Mouse (Mus musculus) small intestine, adult 10 weeks (tissue): Measurements from ENCODE around the gene Gm20918. TPM values are rescaled to one million over a fixed set of nuclear protein-coding genes. Genes with fewer than 3 reads are reported as not detected.

Source experiments
- polyA plus RNA-seq: library from polyadenylated mRNA; stranded (reverse); fragments of 350-450 nt; fragmentation: Illumina TruSeq; extraction: RNeasy Lipid Tissue Mini Kit (QIAGEN cat#74804); gene quantifications from one replicate; pipeline ENCODE4 v1.2.3, GENCODE M21; 2014; ENCODE audit warnings: low replicate concordance

The Gm20918 gene
- polyA plus RNA-seq = not detected

GRCm38 (mm10) chrY:5043637-5044036, at the start of gene Gm20918:
Gene Gm20918, plus strand, starts transcription at chrY:5043937.

Other genes with a start within 250 kb of the Gm20918 start
- not detected for gene Gm21820, start 205.5 kb downstream of the Gm20918 start, polyA plus RNA-seq